Mouse (Mus musculus): ENCODE measurements around the gene Zfp799.

DNA sequence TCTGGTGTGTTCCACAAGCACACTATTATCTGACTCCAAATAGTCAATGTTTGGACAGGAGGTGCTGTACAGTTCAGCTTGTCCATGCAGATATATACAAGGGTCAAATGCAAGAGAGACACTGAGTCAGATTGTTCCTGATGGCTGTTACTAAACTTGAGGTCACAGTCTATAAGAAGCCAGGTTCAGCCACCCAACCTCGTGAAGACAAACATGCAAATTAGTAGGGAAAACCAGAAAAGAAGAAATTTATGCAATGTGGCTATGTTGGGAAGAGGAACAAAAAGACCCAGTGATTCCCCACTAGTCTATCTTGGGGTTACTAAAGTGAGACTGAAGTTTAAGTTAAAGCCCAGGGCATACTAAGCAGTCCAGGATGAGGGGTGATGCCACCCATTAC is 19.4 kb downstream of the Zfp799 start:
- TF ChIP-seq CTCF (IDR thresholded peaks at IDR 0.05; ENCODE audit: borderline replicate concordance, insufficient read depth, low read length) = no peak
- no peak for TF ChIP-seq POLR2A (IDR thresholded peaks at IDR 0.05; ENCODE audit: low read depth, low read length)
